ENCODE assay signal across 12 mouse cellular contexts in the genomic region with DNA sequence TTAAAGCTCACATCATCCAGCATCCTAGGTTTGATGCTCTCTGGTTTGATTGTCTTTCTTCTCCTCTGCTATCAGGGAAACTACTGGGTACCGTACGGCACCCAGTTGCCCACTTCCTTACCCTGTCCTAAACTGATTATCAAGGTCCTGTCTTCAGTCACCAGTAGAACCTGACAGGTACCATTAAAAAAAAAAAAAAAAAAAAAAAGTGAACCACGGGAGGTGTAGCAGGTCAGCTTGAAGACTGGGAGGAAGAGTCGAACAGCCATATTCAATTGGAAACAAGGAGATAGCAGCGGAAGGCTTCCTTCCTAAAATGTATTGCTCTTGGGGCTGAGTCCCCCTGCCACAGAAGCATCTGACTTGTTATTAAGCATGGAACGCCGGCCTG.
DNase-seq lines count a peak whose midpoint lies in the region; ATAC-seq and TF ChIP-seq lines count a peak whose summit lies in the region.
"Had no signal": no experiment of that assay in that cellular context is flagged by ENCODE, and none has a peak within 500 bp of the region (broad histone marks: within the 10 kb centered on the region; RNA-seq: fewer than 3 reads in every experiment).

No protein-coding gene starts in this region.

- H3K36me3 ChIP-seq in heart, embryonic 15.5 days = no peaks in the 10 kb centered on the region
- H3K36me3 ChIP-seq in midbrain, embryonic 15.5 days (replicated peaks) = no peaks in the 10 kb centered on the region
- no peaks in the 10 kb centered on the region for H3K36me3 ChIP-seq in midbrain, postnatal 0 days (ENCODE audit: insufficient read depth, low read length)
- H3K36me3 ChIP-seq in intestine, embryonic 16.5 days (ENCODE audit: control insufficient read depth, insufficient read depth, low read length) = no peaks in the 10 kb centered on the region
- H3K36me3 ChIP-seq in stomach, embryonic 14.5 days (ENCODE audit: control insufficient read depth, insufficient read depth, low read length) = no peaks in the 10 kb centered on the region
- H3K36me3 ChIP-seq in hindbrain, embryonic 10.5 days = no peaks in the 10 kb centered on the region
- H3K36me3 ChIP-seq: limb, embryonic 15.5 days; midbrain, embryonic 10.5 days had no signal

- no peaks in the 10 kb centered on the region for H3K27me3 ChIP-seq in heart, embryonic 15.5 days
- H3K27me3 ChIP-seq in midbrain, embryonic 15.5 days (replicated peaks) = no peaks in the 10 kb centered on the region; the same call in 1 of the 2 replicates
- H3K27me3 ChIP-seq in midbrain, postnatal 0 days (ENCODE audit: insufficient read depth, low read length) = no peaks in the 10 kb centered on the region
- no peaks in the 10 kb centered on the region for H3K27me3 ChIP-seq in intestine, embryonic 16.5 days (replicated peaks; ENCODE audit: control insufficient read depth, insufficient read depth, low read length)
- H3K27me3 ChIP-seq in stomach, embryonic 14.5 days (ENCODE audit: control insufficient read depth, insufficient read depth, low read length) = no peaks in the 10 kb centered on the region
- H3K27me3 ChIP-seq in hindbrain, embryonic 10.5 days (ENCODE audit: insufficient read depth, poor library complexity, severe bottlenecking) = no peaks in the 10 kb centered on the region
- H3K27me3 ChIP-seq: limb, embryonic 15.5 days had no signal

- WGBS in heart, embryonic 15.5 days = 33% methylated on average over 7 of the region's 7 CpGs
- WGBS in midbrain, embryonic 15.5 days = 51% methylated on average over 7 of the region's 7 CpGs
- WGBS in midbrain, postnatal 0 days = 59% methylated on average over 7 of the region's 7 CpGs
- 37% methylated on average over 7 of the region's 7 CpGs for WGBS in intestine, embryonic 16.5 days
- 36% methylated on average over 7 of the region's 7 CpGs for WGBS in stomach, embryonic 14.5 days
- 67% methylated on average over 7 of the region's 7 CpGs for WGBS in hindbrain, embryonic 10.5 days

- H3K4me3 ChIP-seq in heart, embryonic 15.5 days = no peak overlapping the region
- H3K4me3 ChIP-seq in midbrain, embryonic 15.5 days = no peak overlapping the region
- no peak overlapping the region for H3K4me3 ChIP-seq in midbrain, postnatal 0 days (ENCODE audit: low read depth, low read length)
- H3K4me3 ChIP-seq in intestine, embryonic 16.5 days (ENCODE audit: low read length) = no peak overlapping the region
- no peak overlapping the region for H3K4me3 ChIP-seq in stomach, embryonic 14.5 days (ENCODE audit: low read depth, low read length)
- H3K4me3 ChIP-seq in hindbrain, embryonic 10.5 days = no peak overlapping the region
- H3K4me3 ChIP-seq: midbrain, embryonic 10.5 days had no signal

- TF ChIP-seq CTCF in midbrain, postnatal 0 days (IDR thresholded peaks at IDR 0.05) = no peak

- H3K27ac ChIP-seq in heart, embryonic 15.5 days = peak overlapping the region; percentile 98
- H3K27ac ChIP-seq in midbrain, embryonic 15.5 days = no peak overlapping the region
- H3K27ac ChIP-seq in midbrain, postnatal 0 days (ENCODE audit: low read depth, low read length) = no peak overlapping the region
- H3K27ac ChIP-seq in intestine, embryonic 16.5 days (ENCODE audit: low read length) = peak overlapping the region; percentile 84
- peak overlapping the region; percentile 92 for H3K27ac ChIP-seq in stomach, embryonic 14.5 days (ENCODE audit: low read length)
- no peak overlapping the region for H3K27ac ChIP-seq in hindbrain, embryonic 10.5 days

- 0 out of 2 replicates have a peak overlapping the region, but pooled peaks have one; percentile 64 for H3K9ac ChIP-seq in heart, embryonic 15.5 days
- H3K9ac ChIP-seq in midbrain, embryonic 15.5 days = no peak overlapping the region
- H3K9ac ChIP-seq in midbrain, postnatal 0 days (replicated peaks; ENCODE audit: low read length, poor library complexity, severe bottlenecking) = no peak overlapping the region
- 0 out of 2 replicates have a peak overlapping the region, but pooled peaks have one; percentile 64 for H3K9ac ChIP-seq in intestine, embryonic 16.5 days (ENCODE audit: low read depth, low read length)
- no peak overlapping the region for H3K9ac ChIP-seq in stomach, embryonic 14.5 days (replicated peaks; ENCODE audit: low read depth, low read length)
- H3K9ac ChIP-seq: limb, embryonic 15.5 days had no signal

- intact Hi-C loops in heart, postnatal 36 days (cut with DNase I) = no loop called here

- H3K4me1 ChIP-seq in heart, embryonic 15.5 days (replicated peaks) = peaks cover 61% of the 10 kb centered on the region
- H3K4me1 ChIP-seq in midbrain, embryonic 15.5 days = peaks cover 29% of the 10 kb centered on the region
- H3K4me1 ChIP-seq in midbrain, postnatal 0 days (ENCODE audit: insufficient read depth, low read length) = peaks cover 3% of the 10 kb centered on the region; the same call in 1 of the 2 replicates
- H3K4me1 ChIP-seq in intestine, embryonic 16.5 days (ENCODE audit: control insufficient read depth, insufficient read depth, low read length) = peaks cover 39% of the 10 kb centered on the region
- peaks cover 50% of the 10 kb centered on the region for H3K4me1 ChIP-seq in stomach, embryonic 14.5 days (ENCODE audit: control insufficient read depth, insufficient read depth, low read length)
- H3K4me1 ChIP-seq in hindbrain, embryonic 10.5 days (replicated peaks) = peaks cover 77% of the 10 kb centered on the region

- no peak for ATAC-seq in heart, embryonic 15.5 days (replicated peaks; ENCODE audit: insufficient number of reproducible peaks, insufficient read depth, low FRiP score, low read depth)
- ATAC-seq in midbrain, embryonic 15.5 days (replicated peaks) = no peak
- no peak for ATAC-seq in midbrain, postnatal 0 days (ENCODE audit: low FRiP score)
- no peak for ATAC-seq in intestine, embryonic 16.5 days
- no peak for ATAC-seq in stomach, embryonic 14.5 days (ENCODE audit: insufficient number of reproducible peaks, insufficient read depth, low FRiP score, low read depth)
- ATAC-seq: forebrain, embryonic 16.5 days had no signal

- no peak for DNase-seq in heart, postnatal 36 days
- no peak for DNase-seq in midbrain, postnatal 0 days (ENCODE audit: low spot score)
- DNase-seq in hindbrain, embryonic 10.5 days (ENCODE audit: low spot score) = no peak
- no peak for DNase-seq in gastrocnemius, postnatal 10 days
- DNase-seq: cerebellum, postnatal 36 days had no signal

- H3K9me3 ChIP-seq in heart, embryonic 15.5 days (replicated peaks) = no peaks in the 10 kb centered on the region
- H3K9me3 ChIP-seq in midbrain, embryonic 15.5 days = no peaks in the 10 kb centered on the region
- no peaks in the 10 kb centered on the region for H3K9me3 ChIP-seq in midbrain, postnatal 0 days (ENCODE audit: low read length)
- no peaks in the 10 kb centered on the region for H3K9me3 ChIP-seq in intestine, embryonic 16.5 days (ENCODE audit: control insufficient read depth, low read length)
- no peaks in the 10 kb centered on the region for H3K9me3 ChIP-seq in stomach, embryonic 14.5 days (ENCODE audit: control insufficient read depth, low read depth, low read length)
- H3K9me3 ChIP-seq in hindbrain, embryonic 10.5 days = no peaks in the 10 kb centered on the region
- H3K9me3 ChIP-seq: limb, embryonic 15.5 days; midbrain, embryonic 10.5 days had no signal

- H3K4me2 ChIP-seq in heart, embryonic 15.5 days = peak overlapping the region; percentile 74
- H3K4me2 ChIP-seq in midbrain, embryonic 15.5 days = 0 out of 2 replicates have a peak overlapping the region, but pooled peaks have one; percentile 9
- H3K4me2 ChIP-seq in midbrain, postnatal 0 days (ENCODE audit: low read depth, low read length, poor library complexity, severe bottlenecking) = no peak overlapping the region
- peak overlapping the region; percentile 14 for H3K4me2 ChIP-seq in intestine, embryonic 16.5 days (ENCODE audit: low read depth, low read length)
- peak overlapping the region; percentile 48; the same call in 1 of the 2 replicates for H3K4me2 ChIP-seq in stomach, embryonic 14.5 days (replicated peaks; ENCODE audit: low read depth, low read length)

Comparison
In these comparisons a context has a peak if more than half of its experiments do, and no peak if none do; other contexts are left out.
1. H3K27ac ChIP-seq: peak in heart, embryonic 15.5 days (single experiment), intestine, embryonic 16.5 days (single experiment) and stomach, embryonic 14.5 days (single experiment); none in midbrain, embryonic 15.5 days (single experiment), midbrain, postnatal 0 days (single experiment) and hindbrain, embryonic 10.5 days (single experiment).
2. H3K9ac ChIP-seq: peak in heart, embryonic 15.5 days (single experiment) and intestine, embryonic 16.5 days (single experiment); none in midbrain, embryonic 15.5 days (single experiment), midbrain, postnatal 0 days (single experiment) and stomach, embryonic 14.5 days (single experiment).